Mouse (Mus musculus): ENCODE data around the gene Zkscan2. TPM values are rescaled to one million over a fixed set of nuclear protein-coding genes. Genes with fewer than 3 reads are reported as not detected.

Zkscan2 gene
- total RNA-seq (2023) = under 1 TPM in 1 of 2 experiments, not detected in 1; 0.13 TPM

GRCm38 (mm10) chr7:123500239-123501219 is at the start of gene Zkscan2:
Gene Zkscan2, minus strand, starts transcription at chr7:123500449.

GRCm38 (mm10) chr7:123462070-123462501 is 38.2 kb downstream of the Zkscan2 start, which contains the start of gene Aqp8:
Gene Aqp8, plus strand, starts transcription at chr7:123462291.

Other genes with a start within 250 kb of the Zkscan2 start
- gene Lcmt1, start 130.7 kb downstream of the Zkscan2 start, total RNA-seq (2023) = 10 to 100 TPM; 19.3 to 19.7 TPM
- 100 to 1,000 TPM in 1 of 2 experiments, 10 to 100 TPM in 1; 94.4 to 100 TPM for gene Arhgap17, start 130.5 kb downstream of the Zkscan2 start, total RNA-seq (2023)
- gene Aqp8, start 38.2 kb downstream of the Zkscan2 start, total RNA-seq (2023) = not detected